Mouse (Mus musculus) small intestine, adult 2 months (tissue): ENCODE data around the gene Ppa1.

Source experiments
- CTCF ChIP-seq: fragments of 200-500 bp; IDR thresholded peaks from 2 replicates; pipeline ENCODE4 v1.5.1; 2012; ENCODE audit warnings: low read depth, mild to moderate bottlenecking, control low read depth, inconsistent platforms, low read length, moderate library complexity, mixed read lengths; ENCODE audit not compliant: insufficient replicate concordance, insufficient read length; ENCODE audit errors: extremely low read depth
- POLR2A ChIP-seq: fragments of 200-500 bp; IDR thresholded peaks from 2 replicates; pipeline ENCODE4 v1.6.1; 2012; ENCODE audit warnings: low read depth, mild to moderate bottlenecking, control low read depth, inconsistent platforms, low read length, moderate library complexity

DNA sequence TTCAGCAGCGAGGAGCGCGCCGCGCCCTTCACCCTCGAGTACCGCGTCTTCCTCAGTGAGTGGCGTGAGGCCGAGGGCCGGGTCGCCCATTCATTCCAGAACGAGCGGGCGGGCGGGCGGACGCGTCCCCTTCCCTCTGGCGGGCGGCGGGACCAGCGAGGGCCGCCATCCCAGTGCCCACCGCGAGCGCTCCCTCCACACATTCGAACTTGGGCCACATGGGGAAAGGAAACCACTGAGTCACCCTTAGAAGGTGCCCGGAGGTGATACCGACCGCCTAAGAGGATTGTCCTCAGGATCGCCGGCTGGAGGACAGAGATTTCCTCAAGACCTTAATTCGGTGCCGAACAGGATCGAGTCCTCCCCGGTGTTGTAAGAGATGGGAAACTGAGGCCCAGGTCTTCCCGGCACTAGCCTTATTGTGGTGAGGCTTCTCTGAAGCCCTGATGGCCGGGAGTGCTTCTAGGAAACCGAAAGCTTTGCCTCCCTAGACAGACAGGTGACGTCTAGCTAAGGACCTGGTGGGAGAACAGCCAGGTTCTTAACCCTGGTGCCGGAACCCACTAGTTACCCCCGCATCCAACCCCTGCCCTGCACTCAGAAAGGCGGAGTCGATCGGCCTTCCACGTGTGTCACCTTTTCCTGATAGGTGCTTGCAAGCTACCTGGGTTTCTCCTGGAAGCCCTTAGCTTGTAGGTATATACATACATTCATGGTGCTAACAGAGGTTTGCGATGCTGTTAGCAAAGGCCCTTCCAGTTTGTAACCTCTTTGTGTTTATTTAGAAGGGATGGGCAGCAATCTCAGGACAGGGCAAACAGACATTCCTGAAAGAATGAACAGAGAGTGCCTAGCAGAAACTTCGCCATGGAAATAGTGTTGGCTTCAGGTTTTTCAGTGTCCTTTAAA is 639 bp downstream of the Ppa1 start:
- TF ChIP-seq CTCF (no peak), POLR2A (no peak)
